Mouse (Mus musculus): Measurements from ENCODE around the gene Nek5. TPM values are rescaled to one million over a fixed set of nuclear protein-coding genes. Genes with fewer than 3 reads are reported as not detected.

The Nek5 gene
- polyA plus RNA-seq, 1 experiment from 2014 or later, result 0.30 TPM

DNA sequence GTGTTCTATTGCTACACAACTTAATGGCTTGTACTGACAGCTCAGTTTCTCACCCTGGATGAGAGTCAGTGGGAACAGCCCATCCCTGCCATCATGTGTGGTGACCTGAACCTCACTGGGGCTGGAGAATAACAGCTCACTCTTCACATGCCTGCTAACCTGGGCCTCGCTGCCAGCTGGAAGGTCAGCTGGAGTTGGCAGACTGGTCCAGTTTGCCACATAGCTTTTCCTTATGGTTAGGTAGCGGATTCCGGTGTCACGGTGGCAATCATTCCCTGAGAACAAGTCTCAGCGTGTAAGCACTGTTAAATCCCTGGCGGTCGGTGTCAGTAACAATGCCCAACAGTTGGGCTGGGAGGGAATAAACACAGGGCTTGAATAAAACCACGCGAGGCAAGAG is 88.7 kb downstream of the Nek5 start:
- H3K27me3 ChIP-seq (ENCODE audit: control insufficient read depth, insufficient read depth, low read length), result no peaks in the 10 kb centered on the region
- H3K4me3 ChIP-seq (ENCODE audit: control insufficient read depth in 1 of 2, insufficient read depth in 1 of 2, low read depth in 1 of 2, low read length in 2 of 2), result no peak overlapping the region
- H3K4me1 ChIP-seq (ENCODE audit: control insufficient read depth in 2 of 2, insufficient read depth in 2 of 2, low read length in 2 of 2), result no peaks in the 10 kb centered on the region
- H3K4me2 ChIP-seq (ENCODE audit: low read length), result no peak overlapping the region
- no peak overlapping the region for H3K27ac ChIP-seq (replicated peaks in 1 of 2; ENCODE audit: control insufficient read depth in 1 of 2, insufficient read depth in 1 of 2, low read depth in 2 of 2, low read length in 2 of 2)
- H3K9me3 ChIP-seq (ENCODE audit: control insufficient read depth, low read length), result no peaks in the 10 kb centered on the region
- no peak for ATAC-seq (ENCODE audit: insufficient number of reproducible peaks, insufficient read depth, low FRiP score, low read depth)
- H3K36me3 ChIP-seq (ENCODE audit: control insufficient read depth, insufficient read depth, low read length), result no peaks in the 10 kb centered on the region
- no peak overlapping the region for H3K9ac ChIP-seq (ENCODE audit: low read length)
- WGBS, result 87% methylated on average over 9 of the region's 9 CpGs

DNA sequence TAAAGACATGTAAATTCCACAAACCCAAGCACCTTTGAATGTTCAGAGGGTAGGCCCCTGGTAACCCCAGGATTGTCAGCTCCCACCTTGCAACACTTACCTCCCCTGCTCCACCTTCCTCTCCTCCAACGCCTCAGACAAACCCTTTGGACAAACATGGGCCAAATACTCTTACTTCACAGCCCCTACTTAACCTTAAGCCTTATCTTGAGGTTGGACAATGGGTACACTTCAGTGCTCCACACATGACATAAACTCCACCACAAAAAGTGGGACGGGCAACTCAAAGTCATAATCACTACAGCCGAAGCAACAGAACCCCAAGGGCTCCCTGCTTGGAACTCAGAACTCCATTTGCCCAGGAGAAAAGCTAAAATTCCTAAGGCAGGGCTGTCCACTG is 93.9 kb downstream of the Nek5 start:
- Histone ChIP-seq H3K4me3 (ENCODE audit: control insufficient read depth in 1 of 2, insufficient read depth in 1 of 2, low read depth in 1 of 2, low read length in 2 of 2) (no peak overlapping the region), H3K4me2 (ENCODE audit: low read length) (no peak overlapping the region), H3K9me3 (ENCODE audit: control insufficient read depth, low read length) (no peaks in the 10 kb centered on the region), H3K4me1 (ENCODE audit: control insufficient read depth in 2 of 2, insufficient read depth in 2 of 2, low read length in 2 of 2) (no peaks in the 10 kb centered on the region), H3K9ac (ENCODE audit: low read length) (no peak overlapping the region), H3K36me3 (ENCODE audit: control insufficient read depth, insufficient read depth, low read length) (no peaks in the 10 kb centered on the region), H3K27ac (replicated peaks in 1 of 2; ENCODE audit: control insufficient read depth in 1 of 2, insufficient read depth in 1 of 2, low read depth in 2 of 2, low read length in 2 of 2) (no peak overlapping the region), H3K27me3 (ENCODE audit: control insufficient read depth, insufficient read depth, low read length) (no peaks in the 10 kb centered on the region)
- 67% methylated on average over 3 of the region's 3 CpGs for WGBS
- ATAC-seq (ENCODE audit: insufficient number of reproducible peaks, insufficient read depth, low FRiP score, low read depth), result no peak

DNA sequence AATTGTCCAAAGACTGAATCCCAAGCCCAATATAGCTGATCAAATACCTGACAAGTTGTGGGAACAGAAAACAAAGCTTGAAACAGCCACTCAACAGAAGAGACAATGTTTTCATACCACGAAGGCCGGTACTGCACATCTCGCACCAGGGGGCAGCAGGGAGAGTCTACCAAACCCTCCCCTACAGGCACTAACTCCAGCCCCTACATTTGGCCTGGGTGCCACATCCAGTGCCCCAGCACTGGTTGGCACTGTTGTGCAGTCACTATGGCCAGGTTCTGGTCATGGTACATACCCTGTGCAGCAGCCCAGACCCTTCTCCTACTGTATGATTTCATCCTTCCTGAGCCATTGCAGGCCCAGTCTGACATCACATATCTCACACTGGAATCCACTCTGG is 95.9 kb downstream of the Nek5 start:
- Histone ChIP-seq H3K4me3 (ENCODE audit: control insufficient read depth in 1 of 2, insufficient read depth in 1 of 2, low read depth in 1 of 2, low read length in 2 of 2) (no peak overlapping the region), H3K9me3 (ENCODE audit: control insufficient read depth, low read length) (no peaks in the 10 kb centered on the region), H3K9ac (ENCODE audit: low read length) (no peak overlapping the region), H3K4me2 (ENCODE audit: low read length) (no peak overlapping the region), H3K4me1 (ENCODE audit: control insufficient read depth in 2 of 2, insufficient read depth in 2 of 2, low read length in 2 of 2) (no peaks in the 10 kb centered on the region), H3K27me3 (ENCODE audit: control insufficient read depth, insufficient read depth, low read length) (no peaks in the 10 kb centered on the region), H3K36me3 (ENCODE audit: control insufficient read depth, insufficient read depth, low read length) (no peaks in the 10 kb centered on the region), H3K27ac (replicated peaks in 1 of 2; ENCODE audit: control insufficient read depth in 1 of 2, insufficient read depth in 1 of 2, low read depth in 2 of 2, low read length in 2 of 2) (no peak overlapping the region)
- ATAC-seq (ENCODE audit: insufficient number of reproducible peaks, insufficient read depth, low FRiP score, low read depth), result no peak
- WGBS, result 88% methylated on average over 3 of the region's 3 CpGs

DNA sequence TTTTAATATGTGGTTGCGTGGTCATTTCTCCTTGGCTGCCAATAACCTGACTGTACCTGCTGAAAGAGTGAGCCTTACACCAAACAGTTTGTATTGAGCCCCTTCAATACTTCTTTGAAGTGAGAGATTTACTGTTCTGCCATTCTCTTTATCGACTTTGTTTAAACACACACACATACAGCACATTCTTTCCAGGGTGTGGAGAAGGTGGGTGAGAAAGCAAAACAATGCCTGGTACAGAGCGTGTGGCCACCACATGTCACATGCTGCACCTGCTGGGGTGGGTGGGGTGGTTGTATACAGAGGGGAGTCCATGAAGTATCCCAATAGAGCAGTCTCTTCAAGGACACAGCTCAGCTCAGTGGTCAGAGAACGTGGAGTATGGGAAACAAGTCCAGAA is 99.6 kb downstream of the Nek5 start:
- Histone ChIP-seq H3K4me2 (ENCODE audit: low read length) (no peak overlapping the region), H3K9me3 (ENCODE audit: control insufficient read depth, low read length) (no peaks in the 10 kb centered on the region), H3K9ac (ENCODE audit: low read length) (no peak overlapping the region), H3K27me3 (ENCODE audit: control insufficient read depth, insufficient read depth, low read length) (no peaks in the 10 kb centered on the region), H3K27ac (replicated peaks in 1 of 2; ENCODE audit: control insufficient read depth in 1 of 2, insufficient read depth in 1 of 2, low read depth in 2 of 2, low read length in 2 of 2) (no peak overlapping the region), H3K36me3 (ENCODE audit: control insufficient read depth, insufficient read depth, low read length) (no peaks in the 10 kb centered on the region), H3K4me3 (ENCODE audit: control insufficient read depth in 1 of 2, insufficient read depth in 1 of 2, low read depth in 1 of 2, low read length in 2 of 2) (no peak overlapping the region), H3K4me1 (ENCODE audit: control insufficient read depth in 2 of 2, insufficient read depth in 2 of 2, low read length in 2 of 2) (no peaks in the 10 kb centered on the region)
- 74% methylated on average over 4 of the region's 4 CpGs for WGBS
- ATAC-seq (ENCODE audit: insufficient number of reproducible peaks, insufficient read depth, low FRiP score, low read depth), result no peak

Other genes starting within 250 kb of the Nek5 start
- gene Defb9, start 239.6 kb downstream of the Nek5 start, polyA plus RNA-seq (2014; fragmentation: Nextera tagmentation; extraction: Ambion mirVana), result not detected in 2 replicates
- gene Defb11, start 218.6 kb downstream of the Nek5 start, polyA plus RNA-seq (2014; fragmentation: Nextera tagmentation; extraction: Ambion mirVana), result not detected in 2 replicates
- not detected in 2 replicates for gene Defb15, start 192.3 kb downstream of the Nek5 start, polyA plus RNA-seq (2014; fragmentation: Nextera tagmentation; extraction: Ambion mirVana)
- gene Defb35, start 186.7 kb downstream of the Nek5 start, polyA plus RNA-seq (2014; fragmentation: Nextera tagmentation; extraction: Ambion mirVana), result not detected in 2 replicates
- gene Defb13, start 178.3 kb downstream of the Nek5 start, polyA plus RNA-seq (2014; fragmentation: Nextera tagmentation; extraction: Ambion mirVana), result not detected in 2 replicates
- not detected in 2 replicates for gene Fam90a1a, start 166.3 kb downstream of the Nek5 start, polyA plus RNA-seq (2014; fragmentation: Nextera tagmentation; extraction: Ambion mirVana)
- gene Ccdc70, start 155.3 kb downstream of the Nek5 start, polyA plus RNA-seq (2014; fragmentation: Nextera tagmentation; extraction: Ambion mirVana), result not detected in 2 replicates
- 0.84 and 1.1 TPM in 2 replicates for gene Atp7b, start 64.7 kb downstream of the Nek5 start, polyA plus RNA-seq (2014; fragmentation: Nextera tagmentation; extraction: Ambion mirVana)
- 17.5 and 20.1 TPM in 2 replicates for gene Alg11, start 64.3 kb downstream of the Nek5 start, polyA plus RNA-seq (2014; fragmentation: Nextera tagmentation; extraction: Ambion mirVana)
- gene Nek3, start 41.4 kb upstream of the Nek5 start, polyA plus RNA-seq (2014; fragmentation: Nextera tagmentation; extraction: Ambion mirVana), result 5.1 and 5.6 TPM in 2 replicates
- gene Ckap2, start 60.8 kb upstream of the Nek5 start, polyA plus RNA-seq (2014; fragmentation: Nextera tagmentation; extraction: Ambion mirVana), result 34.9 and 36.5 TPM in 2 replicates
- 22.4 and 24.2 TPM in 2 replicates for gene Vps36, start 67.8 kb upstream of the Nek5 start, polyA plus RNA-seq (2014; fragmentation: Nextera tagmentation; extraction: Ambion mirVana)
- gene Thsd1, start 102.3 kb upstream of the Nek5 start, polyA plus RNA-seq (2014; fragmentation: Nextera tagmentation; extraction: Ambion mirVana), result 17.3 and 17.8 TPM in 2 replicates
- not detected in 2 replicates for gene Tpte, start 158.4 kb upstream of the Nek5 start, polyA plus RNA-seq (2014; fragmentation: Nextera tagmentation; extraction: Ambion mirVana)

Data from heart, embryonic 14.5 days (tissue).